Mouse (Mus musculus) left cerebral cortex, postnatal 4 days (tissue): Measurements from ENCODE around the gene Sh2d2a. TPM values are rescaled to one million over a fixed set of nuclear protein-coding genes. Genes with fewer than 3 reads are reported as not detected.
"Not testable (repeated sequence)": the region's sequence is repeated elsewhere in the genome, so short reads cannot be mapped to it uniquely, and the experiment has no call there.

ENCODE experiments used
- DNase-seq: peaks from one replicate; pipeline ENCODE4 v3.0.0-alpha.2; 2022
- intact Hi-C: fragments of 180-260 bp; cut with DNase I; formaldehyde crosslinking; loops from one replicate; pipeline ENCODE4 v1.15.1; 2025
- total RNA-seq, 2 experiments: library from RNA; stranded (reverse); gene quantifications; 2 replicates each; pipeline ENCODE4 v1.2.3; 2021

Gene Sh2d2a
- total RNA-seq, result not detected

DNA sequence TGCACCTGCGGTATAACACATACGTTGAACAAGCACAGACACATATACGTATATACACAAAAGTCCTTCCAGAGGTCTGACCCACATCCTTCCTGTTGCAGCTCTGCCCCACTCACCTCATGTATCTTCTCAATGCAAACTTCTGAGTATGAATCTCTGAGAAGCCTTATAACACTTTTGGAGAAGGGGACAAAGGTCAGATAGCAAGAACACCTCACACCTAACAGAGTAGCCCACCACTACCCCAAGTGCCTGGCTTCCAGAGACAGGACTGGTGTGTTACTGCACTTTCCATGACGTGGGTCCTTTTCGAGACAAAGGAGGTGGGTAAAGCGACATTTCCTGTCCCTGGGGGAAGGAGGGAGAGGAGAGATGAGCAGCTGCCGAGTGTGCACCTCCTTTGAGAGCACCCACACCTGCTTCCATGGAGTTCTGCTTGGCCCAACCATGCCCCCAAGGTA is at the start of gene Sh2d2a:
Gene Sh2d2a (plus strand): TSS at position 106 of the 461 bp plus-strand sequence.
- no peak for DNase-seq
- intact Hi-C loops, result no loop called here

DNA sequence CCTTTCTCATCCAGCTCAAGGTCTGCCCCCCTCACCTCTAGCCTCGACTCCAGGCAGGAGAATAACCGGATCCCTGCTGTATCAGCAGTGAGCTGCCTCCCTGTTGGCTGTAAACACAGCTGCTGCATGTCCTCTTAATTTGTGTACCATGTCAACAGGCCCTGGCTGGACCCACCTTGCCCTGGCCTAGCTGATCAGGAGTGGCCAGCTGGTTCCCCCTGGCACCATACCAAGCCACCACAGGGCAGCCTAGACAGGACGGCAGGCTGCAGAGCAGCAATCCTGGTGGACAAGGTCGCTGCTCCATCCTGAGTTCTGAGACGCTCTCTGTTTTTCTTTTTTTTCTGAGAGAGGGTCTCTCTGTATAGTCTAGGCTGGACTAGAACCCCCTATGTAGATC is 44.9 kb upstream of the Sh2d2a start:
- peak; percentile 75 for DNase-seq
- intact Hi-C loops, result no loop called here

DNA sequence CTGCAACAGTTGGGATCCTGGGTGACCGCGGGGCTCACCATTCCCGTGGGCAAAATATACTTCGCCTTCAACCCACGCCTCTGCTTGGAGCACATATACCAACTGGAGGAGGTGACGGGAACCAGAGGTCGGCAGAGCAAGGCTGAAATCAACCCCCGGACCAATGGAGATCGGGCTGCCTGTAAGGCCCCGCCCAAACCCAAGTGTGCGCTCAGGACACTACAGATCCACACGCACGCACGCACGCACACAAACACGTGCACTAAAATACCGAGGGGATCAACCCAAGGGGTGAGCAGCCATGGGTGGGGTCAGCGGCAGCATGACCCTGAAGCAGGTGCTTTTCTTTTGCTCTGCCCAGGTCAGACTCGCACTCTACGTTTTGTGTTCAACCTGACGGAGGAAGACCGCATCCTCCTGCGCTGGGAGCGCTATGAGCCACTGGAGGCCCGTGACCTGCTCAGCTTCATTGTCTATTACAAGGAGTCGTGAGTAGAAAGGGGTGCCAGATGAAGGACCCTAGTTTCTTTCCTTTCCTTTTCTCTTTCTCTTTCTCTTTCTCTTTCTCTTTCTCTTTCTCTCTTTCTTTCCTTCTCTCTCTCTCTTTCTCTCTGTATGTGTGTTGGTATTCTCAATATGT is 42.4 kb upstream of the Sh2d2a start:
- intact Hi-C loops, result no loop called here
- no peak for DNase-seq

DNA sequence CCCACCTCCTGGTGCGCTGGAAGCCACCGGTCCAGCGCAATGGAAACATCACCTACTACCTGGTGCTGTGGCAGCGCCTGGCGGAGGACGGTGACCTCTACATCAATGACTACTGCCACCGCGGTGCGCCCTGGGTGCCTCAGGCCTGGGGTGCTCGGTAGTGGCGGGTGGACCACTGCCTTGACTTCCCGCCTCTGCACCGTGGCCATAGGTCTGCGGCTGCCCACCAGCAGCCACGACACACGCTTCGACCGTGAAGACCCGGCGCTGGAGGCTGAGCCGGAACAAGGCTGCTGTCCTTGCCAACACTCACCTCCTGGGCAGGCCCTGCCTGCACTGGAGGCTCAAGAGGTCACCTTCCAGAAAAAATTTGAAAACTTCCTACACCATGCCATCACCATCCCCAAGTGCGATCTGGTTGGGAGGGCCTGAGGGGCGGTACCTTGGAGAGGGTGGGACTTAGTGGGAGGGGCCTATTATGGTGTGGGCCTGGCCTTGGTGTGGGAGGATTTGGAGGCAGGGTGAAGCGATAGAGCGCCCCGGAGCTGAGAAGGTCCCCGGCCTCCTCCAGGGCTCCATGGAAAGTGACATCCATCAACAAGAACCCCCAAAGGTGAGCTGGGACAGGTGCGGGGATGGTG is 37.1 kb upstream of the Sh2d2a start:
- intact Hi-C loops, result no loop called here
- DNase-seq, result no peak

DNA sequence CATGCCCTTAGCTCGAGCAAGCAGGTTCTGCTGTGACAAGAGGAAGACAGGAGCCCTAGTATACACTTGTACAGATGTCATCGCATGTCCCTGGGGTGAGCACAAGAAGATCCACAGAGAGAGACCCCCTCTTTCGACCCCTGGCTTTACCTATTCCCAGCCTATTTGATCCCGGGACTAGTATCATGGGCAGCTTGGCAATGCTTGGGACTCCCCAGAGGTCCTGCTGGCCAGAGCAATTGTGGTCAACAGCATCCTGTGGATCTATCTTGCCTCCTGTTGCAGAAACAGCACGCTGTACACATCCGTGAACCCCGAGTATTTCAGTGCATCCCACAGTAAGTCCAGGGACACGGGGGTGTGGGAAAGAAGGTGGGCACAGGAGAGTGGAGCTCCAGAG is 35.3 kb upstream of the Sh2d2a start:
- intact Hi-C loops, result no loop called here
- DNase-seq, result no peak

DNA sequence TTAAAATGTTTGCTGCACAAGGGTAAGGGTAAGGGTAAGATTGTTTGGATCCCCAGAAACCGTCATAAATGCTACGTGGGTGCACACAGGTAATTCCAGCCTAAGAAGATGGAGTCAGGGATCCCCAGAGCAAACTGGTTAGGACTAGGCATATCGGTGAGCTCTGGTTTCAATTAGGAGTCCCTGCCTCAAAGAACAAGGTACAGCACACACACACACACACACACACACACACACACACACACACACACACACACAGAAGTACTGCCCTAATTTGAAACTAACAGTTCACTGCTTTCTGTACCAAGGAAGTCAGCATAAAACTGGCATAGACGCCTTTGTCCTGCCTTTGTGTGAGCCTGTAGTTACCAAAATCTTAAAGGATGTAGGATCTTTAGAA is 34.1 kb upstream of the Sh2d2a start:
- no peak for DNase-seq
- intact Hi-C loops, result no loop called here

DNA sequence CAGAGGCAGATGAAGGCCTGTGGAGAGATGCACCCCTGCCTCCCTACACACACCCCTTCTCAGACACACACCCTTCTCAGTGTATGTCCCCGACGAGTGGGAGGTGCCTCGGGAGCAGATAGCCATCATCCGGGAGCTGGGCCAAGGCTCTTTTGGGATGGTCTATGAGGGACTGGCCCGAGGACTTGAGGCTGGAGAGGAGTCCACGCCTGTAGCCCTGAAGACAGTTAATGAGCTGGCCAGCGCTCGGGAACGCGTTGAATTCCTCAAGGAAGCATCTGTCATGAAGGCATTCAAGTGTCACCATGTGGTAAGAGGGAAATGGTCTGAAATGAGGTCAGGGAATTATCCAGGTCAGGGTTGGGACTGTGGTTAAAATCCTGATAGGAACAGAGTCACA is 33.7 kb upstream of the Sh2d2a start:
- DNase-seq, result no peak
- intact Hi-C loops, result no loop called here

DNA sequence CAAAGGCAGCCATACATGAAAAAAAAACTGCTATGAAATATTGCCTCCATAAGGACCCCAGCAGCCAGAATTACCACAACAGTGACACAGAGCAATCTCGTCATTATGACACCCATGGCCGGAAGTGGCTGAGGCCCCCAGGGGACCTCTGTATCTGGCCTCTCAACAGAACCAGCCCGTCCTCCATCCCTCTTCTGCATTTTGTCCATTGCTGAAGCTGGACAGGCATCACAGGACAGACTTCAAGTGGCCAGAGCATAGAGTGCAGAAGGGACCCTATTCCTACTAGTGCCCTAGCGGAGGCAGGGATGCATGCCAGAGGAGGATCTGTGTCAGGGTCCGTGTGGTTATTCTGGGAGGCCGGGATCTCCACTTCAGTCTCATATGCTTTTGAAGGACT is 30.4 kb upstream of the Sh2d2a start:
- DNase-seq, result no peak
- intact Hi-C loops, result no loop called here

DNA sequence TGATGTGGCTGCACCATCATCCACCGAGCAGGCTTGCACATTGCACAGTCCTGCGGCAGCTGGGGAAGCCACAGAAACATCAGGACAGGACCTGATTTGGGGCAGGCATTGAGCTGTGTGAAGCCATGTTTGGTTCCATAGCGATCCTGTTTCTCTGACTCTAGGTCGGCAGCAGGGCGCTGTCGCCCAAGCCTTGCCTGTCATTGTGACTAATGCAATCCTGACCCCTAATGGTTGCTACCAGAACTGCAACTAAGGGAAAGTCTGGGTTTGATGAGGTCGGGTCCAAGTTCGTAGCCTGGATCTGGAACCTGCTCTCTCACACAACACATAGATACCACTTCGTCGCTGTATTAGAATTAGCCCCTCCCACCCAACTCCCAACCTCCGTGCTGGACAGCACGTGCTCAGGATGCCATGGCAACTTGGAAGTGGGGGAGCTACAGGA is 29.9 kb upstream of the Sh2d2a start:
- peak; percentile 76 for DNase-seq
- intact Hi-C loops, result no loop called here

DNA sequence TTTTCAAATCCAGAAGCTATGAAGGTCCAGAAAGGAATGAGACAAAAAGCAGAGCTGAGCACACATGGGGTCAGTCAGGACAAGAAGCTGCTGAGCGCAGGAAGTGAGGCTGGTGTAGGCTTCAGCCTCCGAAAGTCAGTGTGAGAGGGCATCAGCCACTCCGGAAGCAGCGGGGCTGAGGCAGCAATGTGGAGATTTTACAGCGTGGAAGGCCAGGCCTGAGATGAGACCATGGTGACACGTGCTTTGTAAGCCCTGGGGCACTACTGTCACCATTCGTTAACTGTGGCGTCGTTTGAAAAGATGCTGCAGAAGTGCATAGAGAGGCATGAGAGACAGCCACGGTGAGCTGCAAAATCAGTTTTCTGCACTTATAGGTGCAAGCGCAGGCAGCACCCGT is 28.3 kb upstream of the Sh2d2a start:
- no peak for DNase-seq
- intact Hi-C loops, result no loop called here

DNA sequence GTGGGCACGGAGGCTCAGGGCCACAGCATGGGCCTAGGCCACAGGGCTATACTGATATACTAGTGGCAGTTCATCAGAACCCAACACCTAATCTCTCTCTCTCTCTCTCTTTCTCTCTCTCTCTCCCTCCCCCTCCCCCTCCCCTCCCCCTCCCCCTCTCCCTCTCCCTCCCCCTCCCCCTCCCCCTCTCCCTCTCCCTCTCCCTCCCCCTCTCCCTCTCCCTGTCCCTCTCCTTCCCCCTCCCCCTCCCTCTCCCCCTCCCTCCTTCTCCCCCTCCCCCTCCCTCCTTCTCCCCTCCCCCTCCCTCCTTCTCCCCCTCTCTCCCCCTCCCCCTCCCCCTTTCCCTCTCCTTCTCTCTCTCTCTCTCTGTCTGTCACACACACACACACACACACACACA is 22.3 kb upstream of the Sh2d2a start, which contains the start of gene Pear1:
Gene Pear1 (minus strand): TSS at position 101 of the 400 bp plus-strand sequence.
- DNase-seq, intact Hi-C loops: not testable (repeated sequence)

DNA sequence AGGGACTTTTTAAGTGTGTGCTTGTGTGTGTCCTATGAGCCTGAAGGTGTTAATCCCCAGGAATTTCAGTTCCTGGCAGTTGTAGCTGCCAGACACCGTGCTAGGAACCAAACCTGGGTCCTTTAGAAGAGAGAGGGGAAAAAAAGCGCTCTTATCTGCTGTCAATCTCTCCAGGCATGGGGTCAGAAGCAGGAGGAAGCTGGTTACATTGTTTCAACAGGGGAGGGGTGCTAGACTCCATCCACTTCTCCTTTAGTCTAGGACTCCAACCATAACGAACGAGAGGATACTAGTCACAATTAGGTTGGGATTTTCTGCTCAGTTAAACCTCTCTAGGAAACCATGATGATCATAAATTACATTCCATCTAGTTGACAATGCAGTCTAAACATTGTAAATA is 18.1 kb upstream of the Sh2d2a start:
- intact Hi-C loops, result no loop called here
- no peak for DNase-seq

DNA sequence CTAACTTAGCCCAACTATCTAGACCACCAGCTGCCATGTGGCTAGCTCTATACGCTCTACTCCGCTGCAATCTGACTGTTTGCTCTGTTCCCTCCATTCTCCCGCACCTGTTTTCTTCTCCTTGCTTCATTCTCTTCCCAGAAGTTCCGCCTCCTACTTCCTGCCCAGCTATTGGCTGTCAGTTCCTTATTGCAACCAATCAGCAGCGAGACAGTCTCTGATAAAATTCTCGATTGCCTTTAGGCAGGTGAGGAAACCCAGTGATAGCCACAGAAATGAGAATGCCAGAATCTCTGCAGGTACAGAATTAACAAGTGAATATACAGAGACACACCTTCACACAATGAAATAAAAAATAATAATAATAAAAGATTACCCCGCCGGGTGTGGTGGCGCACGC is 17.5 kb upstream of the Sh2d2a start:
- intact Hi-C loops, result no loop called here
- no peak for DNase-seq

DNA sequence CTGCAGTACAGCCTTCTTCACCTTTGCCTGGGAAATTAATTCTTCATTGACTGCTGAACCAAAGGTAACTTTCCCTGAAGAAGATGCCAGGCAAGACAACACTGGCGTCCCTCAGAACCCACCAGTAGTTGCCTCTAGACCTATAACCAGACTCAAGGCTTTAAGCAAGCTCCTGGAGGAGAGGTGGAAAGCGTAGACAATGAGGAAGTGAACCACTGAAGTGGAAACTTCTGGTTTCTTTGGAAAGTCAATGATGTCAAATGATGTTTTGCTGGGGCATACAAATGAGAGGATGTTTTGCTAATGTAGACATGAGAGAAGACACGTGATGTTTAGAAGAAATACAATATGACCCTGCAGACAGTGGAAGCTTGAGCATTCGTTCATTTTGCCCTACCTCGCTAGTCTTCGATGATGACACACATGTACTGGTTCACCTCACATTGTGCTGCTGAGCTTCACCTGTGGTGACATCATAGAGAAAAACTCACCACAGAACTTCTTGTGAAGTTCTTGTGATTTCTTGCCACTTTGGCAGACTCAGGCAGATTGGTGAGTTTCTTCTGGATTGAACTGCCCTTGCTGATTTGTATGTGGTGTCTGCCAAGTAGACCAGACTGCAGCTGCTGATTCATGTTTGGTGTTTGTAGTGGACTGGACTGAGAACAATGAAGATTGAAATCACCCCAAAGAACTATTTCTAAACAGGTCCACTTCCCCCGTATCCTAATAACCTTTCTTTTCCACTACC is 14.3 kb upstream of the Sh2d2a start:
- DNase-seq, result no peak
- intact Hi-C loops, result no loop called here

DNA sequence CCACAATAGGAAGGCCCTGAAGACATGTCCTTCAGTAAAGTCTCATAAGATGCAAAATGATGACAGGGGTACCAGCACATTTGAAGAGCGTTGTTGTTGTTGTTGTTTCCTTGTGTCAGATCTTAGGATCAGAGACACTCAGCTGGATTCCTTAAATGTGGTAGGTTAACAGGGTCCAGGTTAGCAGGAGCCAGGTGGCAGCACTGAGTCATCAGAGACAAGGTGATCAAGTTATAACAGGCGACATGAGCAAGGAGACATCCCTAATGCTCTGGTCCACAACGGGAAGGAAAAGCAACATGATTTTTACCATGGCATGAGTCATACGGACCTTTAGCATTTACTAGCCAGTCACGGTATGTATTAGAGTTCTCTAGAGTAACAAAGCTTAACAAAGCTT is 13.1 kb upstream of the Sh2d2a start:
- intact Hi-C loops, result no loop called here
- DNase-seq, result no peak

DNA sequence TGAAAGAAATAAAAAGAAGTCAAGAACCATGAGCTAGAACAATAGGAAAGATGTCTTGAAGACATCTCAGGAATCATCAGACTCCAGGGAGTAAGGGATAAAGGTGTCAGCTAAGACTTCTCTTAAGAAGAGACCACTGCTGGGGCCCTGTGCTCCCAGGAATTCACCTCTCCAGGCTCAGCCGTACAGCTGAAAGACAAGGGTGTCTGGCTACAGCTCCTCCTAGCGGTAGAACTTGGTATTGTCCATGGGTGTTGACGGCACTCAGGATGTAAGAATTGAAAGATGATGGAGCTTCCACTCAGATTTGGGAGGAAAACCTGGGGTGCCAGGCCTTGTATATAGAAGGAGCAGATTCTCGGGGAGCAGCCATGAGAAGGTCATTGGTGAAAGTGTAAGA is 7.9 kb upstream of the Sh2d2a start:
- peak; percentile 77 for DNase-seq
- intact Hi-C loops, result no loop called here

DNA sequence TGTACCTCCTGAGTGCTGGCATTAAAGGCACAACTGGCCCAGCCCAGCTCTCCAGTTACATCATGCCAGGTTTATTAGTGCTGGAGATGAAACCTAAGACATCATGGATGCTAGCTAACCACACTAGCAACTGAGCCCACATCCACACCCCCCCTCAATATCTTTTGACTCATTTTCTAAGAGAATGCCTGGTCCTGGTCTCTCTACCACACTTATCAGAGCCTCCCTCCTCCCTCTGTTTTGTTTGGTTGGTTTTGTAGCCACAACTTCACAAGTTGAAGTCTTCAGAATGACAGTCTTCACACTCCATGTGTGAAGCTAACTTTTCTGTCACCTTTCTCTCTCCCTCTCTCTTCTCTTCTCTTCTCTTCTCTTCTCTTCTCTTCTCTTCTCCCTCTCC is 5.7 kb upstream of the Sh2d2a start:
- intact Hi-C loops, result no loop called here
- no peak for DNase-seq

DNA sequence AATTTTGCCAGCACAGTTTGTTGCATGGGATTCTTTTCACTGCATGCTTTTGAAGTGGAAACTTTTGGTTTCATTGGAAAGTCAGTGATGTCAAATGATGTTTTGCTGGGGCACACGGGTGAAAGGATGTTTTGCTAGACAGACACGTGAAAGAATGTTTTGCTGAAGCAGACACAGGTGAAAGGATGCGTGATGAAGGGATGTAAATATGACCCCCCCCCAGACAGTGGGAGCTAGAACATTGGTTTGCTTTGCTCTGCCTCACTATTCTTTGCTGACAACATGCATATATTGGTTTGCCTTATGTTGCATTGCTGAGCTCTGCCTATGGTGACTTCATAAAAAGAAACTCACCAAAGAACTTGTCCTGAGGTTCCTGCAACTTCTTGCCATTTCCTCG is 1.6 kb upstream of the Sh2d2a start:
- intact Hi-C loops, result no loop called here
- DNase-seq, result no peak

DNA sequence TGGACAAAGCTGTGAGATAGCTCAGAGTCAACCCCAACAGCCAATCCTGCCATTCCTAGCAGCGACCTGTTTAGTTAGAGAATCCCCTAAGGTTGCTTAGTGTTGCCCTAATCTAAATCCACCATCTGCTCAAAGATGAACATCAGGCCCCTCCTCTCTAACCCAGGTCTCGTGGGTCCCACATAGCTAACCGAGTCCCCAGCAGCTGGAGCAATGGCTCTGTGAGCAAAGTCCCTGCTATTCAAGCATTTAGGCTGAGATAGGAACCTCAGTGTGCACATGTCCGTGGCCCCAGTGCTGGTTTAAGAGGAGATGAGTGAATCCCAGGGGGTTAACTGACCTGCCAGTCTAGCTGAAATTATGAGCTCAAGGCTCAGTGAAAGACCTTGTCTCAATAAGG is 369 bp upstream of the Sh2d2a start:
- intact Hi-C loops, result no loop called here
- no peak for DNase-seq

DNA sequence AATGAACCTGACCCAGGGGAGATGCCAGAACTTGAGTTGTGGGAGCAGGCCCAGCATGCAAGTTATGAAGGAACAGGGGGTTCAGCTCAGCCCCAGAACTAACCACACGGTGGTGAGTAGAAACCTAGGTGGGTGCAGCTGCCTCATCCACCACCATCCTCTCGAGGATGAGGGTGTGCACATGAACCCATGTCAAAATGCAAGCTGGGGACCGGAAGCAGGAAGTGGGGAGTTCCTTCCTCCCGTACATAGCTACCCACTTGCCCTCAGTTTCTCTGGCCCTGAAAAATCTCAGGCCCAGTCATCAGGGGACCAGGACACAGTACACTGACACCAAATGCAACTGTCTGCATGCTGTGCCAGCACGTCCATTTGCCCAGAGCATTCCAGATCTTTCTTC is 1.1 kb downstream of the Sh2d2a start:
- DNase-seq, result no peak
- intact Hi-C loops, result no loop called here

DNA sequence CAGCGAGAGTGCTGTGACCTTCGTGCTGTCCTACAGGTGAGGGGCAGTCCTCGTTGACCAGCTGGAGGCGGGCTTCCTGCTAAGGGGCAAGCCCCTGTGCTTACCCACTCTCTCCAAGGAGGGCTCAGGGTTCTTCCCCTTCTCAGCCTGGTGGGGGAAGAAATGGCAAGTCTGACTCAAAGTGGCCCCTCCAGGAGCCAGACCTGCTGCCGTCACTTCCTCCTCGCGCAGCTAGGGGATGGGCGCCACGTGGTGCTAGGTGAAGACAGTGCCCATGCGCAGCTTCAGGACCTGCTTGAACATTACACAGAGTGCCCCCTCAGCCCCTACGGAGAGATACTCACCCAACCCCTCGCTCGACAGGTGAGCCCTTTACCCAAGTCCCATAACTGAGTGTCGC is 2.6 kb downstream of the Sh2d2a start:
- DNase-seq, result no peak
- intact Hi-C loops, result no loop called here
